Mouse (Mus musculus): ENCODE measurements around the gene Slfn2.

GRCm38 (mm10) chr11:83039796-83040195, 25.1 kb upstream of the Slfn2 start:
- TF ChIP-seq CTCF (IDR thresholded peaks at IDR 0.05; ENCODE audit: extremely low read depth, insufficient read depth, low read length) (no peak), POLR2A (IDR thresholded peaks at IDR 0.05; ENCODE audit: extremely low read depth, insufficient read depth, low read length) (no peak)
